Mouse (Mus musculus) small intestine, adult 2 months (tissue): ENCODE data around the gene Olfr543.

ENCODE experiments used
- CTCF ChIP-seq: fragments of 200-500 bp; IDR thresholded peaks from 2 replicates; pipeline ENCODE4 v1.5.1; 2012; ENCODE audit warnings: low read depth, mild to moderate bottlenecking, control low read depth, inconsistent platforms, low read length, moderate library complexity, mixed read lengths; ENCODE audit not compliant: insufficient replicate concordance, insufficient read length; ENCODE audit errors: extremely low read depth
- POLR2A ChIP-seq: fragments of 200-500 bp; IDR thresholded peaks from 2 replicates; pipeline ENCODE4 v1.6.1; 2012; ENCODE audit warnings: low read depth, mild to moderate bottlenecking, control low read depth, inconsistent platforms, low read length, moderate library complexity

DNA sequence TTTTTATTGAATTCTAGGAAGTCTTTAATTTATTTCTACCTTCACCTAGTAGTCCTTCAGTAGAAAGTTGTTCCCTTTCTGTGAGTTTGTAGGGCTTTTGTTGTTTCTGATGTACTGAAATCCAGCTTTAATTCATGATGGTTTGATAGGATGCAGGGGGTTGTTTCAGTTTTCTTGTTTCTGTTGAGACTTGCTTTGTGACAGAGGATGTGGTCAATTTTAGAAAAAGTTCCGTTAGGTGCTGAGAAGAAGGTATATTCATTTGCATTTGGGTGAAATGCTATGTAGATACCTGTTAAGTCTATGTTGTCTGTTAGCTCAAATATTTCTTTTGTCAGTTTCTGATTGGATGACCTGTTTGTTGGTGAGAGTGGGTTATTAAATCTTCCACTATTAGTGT, 47.6 kb upstream of the Olfr543 start:
- TF ChIP-seq CTCF (no peak), POLR2A (no peak)
